Mouse (Mus musculus) forebrain, embryonic 14.5 days (tissue): ENCODE measurements around the gene Grap2. TPM values are rescaled to one million over a fixed set of nuclear protein-coding genes. Genes with fewer than 3 reads are reported as not detected.

Experiments used
- ATAC-seq: fragments of 200-750 bp; cut with Nextera tagmentation; 2 replicates; pipeline ENCODE4 v1.8.0; 2017; ENCODE audit warnings: mild to moderate bottlenecking, moderate library complexity
- DNase-seq: peaks from one replicate; pipeline ENCODE4 v3.0.0-alpha.2; 2015; ENCODE audit warnings: low spot score
- H3K27ac ChIP-seq: fragments of 300-500 bp; sonication (generic); 2 replicates; pipeline ENCODE4 v1.5.1; 2014; ENCODE audit warnings: low read depth, mild to moderate bottlenecking, control low read depth, low read length, moderate library complexity
- H3K27me3 ChIP-seq: fragments of 300-500 bp; sonication (generic); replicated peaks from 2 replicates; pipeline ENCODE4 v1.6.1; 2014; ENCODE audit warnings: low read length, control low read depth, mixed read lengths; ENCODE audit not compliant: control insufficient read depth, insufficient read depth
- H3K36me3 ChIP-seq: fragments of 300-500 bp; sonication (generic); 2 replicates; pipeline ENCODE4 v1.6.1; 2014; ENCODE audit warnings: low read length, control low read depth; ENCODE audit not compliant: control insufficient read depth, insufficient read depth
- H3K4me1 ChIP-seq: fragments of 300-500 bp; sonication (generic); 2 replicates; pipeline ENCODE4 v1.6.1; 2014; ENCODE audit warnings: antibody characterized with exemption, low read length, control low read depth; ENCODE audit not compliant: control insufficient read depth, insufficient read depth
- H3K4me2 ChIP-seq: fragments of 300-500 bp; sonication (generic); 2 replicates; pipeline ENCODE4 v1.6.1; 2014; ENCODE audit warnings: mild to moderate bottlenecking, control low read depth, low read length
- H3K4me3 ChIP-seq: fragments of 300-500 bp; sonication (generic); 2 replicates; pipeline ENCODE4 v1.5.1; 2014; ENCODE audit warnings: low read depth, low read length, control low read depth
- H3K9ac ChIP-seq: fragments of 300-500 bp; sonication (generic); 2 replicates; pipeline ENCODE4 v1.6.1; 2014; ENCODE audit warnings: mild to moderate bottlenecking, low read length, control low read depth, moderate library complexity
- H3K9me3 ChIP-seq: fragments of 300-500 bp; sonication (generic); replicated peaks from 2 replicates; pipeline ENCODE4 v1.6.1; 2016; ENCODE audit warnings: low read length, control low read depth, mixed read lengths; ENCODE audit not compliant: control insufficient read depth
- WGBS: fragments of 180-500 bp; shearing (Covaris S2); extraction: QIAGEN DNeasy Blood & Tissue Kit; methylation state at CpG from one replicate; pipeline ENCODE4 v1.1.7; 2014; 5-methylcytosine and 5-hydroxymethylcytosine counted together
- polyA plus RNA-seq: library from polyadenylated mRNA; unstranded; fragments of >200 nt; fragmentation: Nextera tagmentation; extraction: Ambion mirVana; gene quantifications from 2 replicates; pipeline ENCODE4 v1.2.1, GENCODE M21; 2014

Gene Grap2
- polyA plus RNA-seq, 1 experiment from 2014 or later: 0.24 TPM

DNA sequence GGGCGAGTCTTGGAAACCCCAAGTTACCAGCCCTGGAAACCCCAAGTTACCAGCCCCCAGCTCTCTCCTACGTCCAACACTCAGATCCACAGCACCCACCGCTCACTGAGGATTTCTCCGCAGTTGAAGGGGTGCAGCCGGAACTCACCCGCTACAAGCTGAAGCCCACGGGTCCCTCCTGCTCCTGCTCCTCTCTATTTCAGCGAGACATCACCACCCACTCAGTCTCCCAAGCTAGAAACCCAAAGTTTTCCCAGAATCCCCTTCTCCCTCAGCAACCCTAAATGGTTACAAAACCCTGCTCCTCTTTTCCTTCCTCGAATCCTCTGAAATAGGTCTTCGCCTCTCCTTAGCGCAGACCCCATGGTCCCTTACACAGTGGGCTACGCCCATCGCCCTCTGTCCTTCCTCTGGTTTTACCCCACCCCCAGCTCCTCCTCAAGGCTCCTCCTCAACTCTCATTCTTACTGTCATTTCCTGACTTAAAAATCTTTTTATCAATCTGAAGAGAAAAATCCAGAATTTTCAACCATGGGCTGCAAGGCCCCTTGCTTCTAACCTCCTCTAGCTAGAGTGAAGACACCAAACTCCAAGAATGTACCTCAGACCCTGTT is 60.0 kb downstream of the Grap2 start:
- Histone ChIP-seq H3K27ac (no peak overlapping the region), H3K4me3 (no peak overlapping the region), H3K9ac (no peak overlapping the region), H3K36me3 (no peaks in the 10 kb centered on the region), H3K9me3 (no peaks in the 10 kb centered on the region), H3K27me3 (no peaks in the 10 kb centered on the region), H3K4me1 (no peaks in the 10 kb centered on the region), H3K4me2 (no peak overlapping the region)
- ATAC-seq (no peak), DNase-seq (no peak)
- 93% methylated on average over 13 of the region's 13 CpGs for WGBS

GRCm38 (mm10) chr15:80634391-80635193 is 62.2 kb downstream of the Grap2 start:
- Histone ChIP-seq H3K4me3 (no peak overlapping the region), H3K4me1 (no peaks in the 10 kb centered on the region), H3K27me3 (no peaks in the 10 kb centered on the region), H3K9me3 (no peaks in the 10 kb centered on the region), H3K27ac (no peak overlapping the region), H3K9ac (no peak overlapping the region), H3K4me2 (no peak overlapping the region), H3K36me3 (no peaks in the 10 kb centered on the region)
- DNase-seq (peak; percentile 59), ATAC-seq (no peak)
- whole genome bisulfite sequencing: 66% methylated on average over 11 of the region's 11 CpGs

- no peak overlapping the region for H3K9ac ChIP-seq
- no peak overlapping the region for H3K4me3 ChIP-seq
- no peaks in the 10 kb centered on the region for H3K9me3 ChIP-seq
- no peaks in the 10 kb centered on the region for H3K27me3 ChIP-seq
- H3K4me1 ChIP-seq: no peaks in the 10 kb centered on the region
- no peak overlapping the region for H3K27ac ChIP-seq
- no peak for ATAC-seq
- H3K36me3 ChIP-seq: no peaks in the 10 kb centered on the region
- WGBS: 36% methylated on average over 13 of the region's 13 CpGs
- DNase-seq: peak; percentile 52
- H3K4me2 ChIP-seq: no peak overlapping the region
Observed at GRCm38 (mm10) chr15:80636757-80637372, 64.5 kb downstream of the Grap2 start.

DNA sequence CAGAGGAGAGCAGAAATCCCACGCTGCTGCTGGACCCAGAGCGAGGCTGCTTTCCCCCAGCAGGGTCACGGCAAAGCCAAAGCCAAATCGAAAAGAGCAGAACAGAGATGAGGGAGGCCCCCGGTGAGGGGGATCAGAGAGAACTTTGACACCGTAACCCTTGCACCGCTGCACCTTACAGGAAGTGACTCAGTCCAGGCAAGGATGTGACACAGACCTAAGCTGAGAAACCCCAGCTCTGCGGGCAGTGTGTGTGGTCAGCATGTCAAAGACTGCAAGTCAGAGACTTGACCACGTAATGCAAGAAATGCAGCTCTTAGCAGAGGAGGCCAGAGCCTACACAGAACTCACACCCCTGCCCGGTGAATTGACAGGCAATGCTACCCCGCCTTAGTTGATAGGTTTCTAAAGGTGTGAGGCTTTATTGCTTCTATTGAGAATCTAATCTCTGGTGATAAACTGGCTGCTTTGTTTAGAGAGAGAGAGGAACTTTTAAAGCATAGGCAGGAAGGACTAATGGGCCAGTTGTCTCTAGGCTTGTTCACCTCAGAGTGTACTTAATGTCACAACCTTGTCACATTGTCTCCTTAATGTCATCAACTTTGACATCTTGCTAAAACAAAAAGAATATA is 66.8 kb downstream of the Grap2 start:
- Histone ChIP-seq H3K36me3 (no peaks in the 10 kb centered on the region), H3K4me1 (no peaks in the 10 kb centered on the region), H3K4me2 (no peak overlapping the region), H3K4me3 (no peak overlapping the region), H3K9me3 (no peaks in the 10 kb centered on the region), H3K27me3 (no peaks in the 10 kb centered on the region), H3K9ac (no peak overlapping the region), H3K27ac (no peak overlapping the region)
- ATAC-seq: no peak
- WGBS: 78% methylated on average over 11 of the region's 11 CpGs
- DNase-seq: no peak

- H3K27me3 ChIP-seq: no peaks in the 10 kb centered on the region
- DNase-seq (no peak), ATAC-seq (no peak)
- H3K9me3 ChIP-seq: no peaks in the 10 kb centered on the region
- H3K36me3 ChIP-seq: no peaks in the 10 kb centered on the region
- H3K4me2 ChIP-seq: no peak overlapping the region
- WGBS: 85% methylated on average over 3 of the region's 3 CpGs
- no peak overlapping the region for H3K9ac ChIP-seq
- no peak overlapping the region for H3K4me3 ChIP-seq
- no peaks in the 10 kb centered on the region for H3K4me1 ChIP-seq
- no peak overlapping the region for H3K27ac ChIP-seq
Observed at GRCm38 (mm10) chr15:80639874-80640273, 67.5 kb downstream of the Grap2 start.

GRCm38 (mm10) chr15:80641702-80642435 is 69.5 kb downstream of the Grap2 start:
- H3K36me3 ChIP-seq: no peaks in the 10 kb centered on the region
- no peak overlapping the region for H3K9ac ChIP-seq
- ATAC-seq (no peak), DNase-seq (no peak)
- no peaks in the 10 kb centered on the region for H3K4me1 ChIP-seq
- no peaks in the 10 kb centered on the region for H3K9me3 ChIP-seq
- no peak overlapping the region for H3K4me2 ChIP-seq
- no peaks in the 10 kb centered on the region for H3K27me3 ChIP-seq
- H3K4me3 ChIP-seq: no peak overlapping the region
- WGBS: 87% methylated on average over 2 of the region's 2 CpGs
- no peak overlapping the region for H3K27ac ChIP-seq

DNA sequence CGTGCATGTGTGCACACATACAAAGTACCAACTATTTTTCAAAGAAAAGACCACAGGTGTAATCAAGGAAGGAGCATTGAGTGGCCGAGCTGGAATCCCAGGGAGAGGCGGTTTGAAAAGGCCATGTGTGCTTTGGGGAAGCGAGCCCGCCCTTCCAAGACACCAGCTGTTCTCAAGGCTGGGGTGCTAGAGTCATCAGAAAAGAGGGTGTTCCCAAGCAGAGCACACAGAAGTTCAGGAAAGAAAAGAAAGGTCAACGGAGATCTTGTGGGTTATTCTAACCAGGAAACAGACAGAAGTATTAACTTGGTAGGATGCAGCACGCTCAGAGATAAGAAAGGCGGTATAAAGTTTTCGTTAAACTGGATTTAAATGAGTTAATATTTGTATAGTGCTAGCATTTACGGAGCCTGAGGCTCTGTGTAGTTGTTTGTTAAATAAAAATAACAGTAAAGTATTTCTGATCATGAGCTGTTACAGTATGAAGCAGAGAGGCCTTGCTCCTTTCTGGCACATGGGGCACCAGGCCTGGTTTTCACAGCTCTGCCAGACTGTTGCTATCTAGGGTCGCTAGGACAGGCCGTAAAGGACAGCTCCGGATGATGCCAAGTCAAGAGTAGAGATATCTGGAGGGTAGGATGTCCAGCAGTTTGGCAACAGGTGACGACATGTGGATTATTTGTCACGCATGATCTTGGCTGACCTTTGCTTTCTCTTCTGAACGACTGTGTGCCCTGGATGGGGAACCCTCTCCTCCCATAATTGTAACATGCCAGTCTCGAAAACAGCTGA is 72.8 kb downstream of the Grap2 start:
- 86% methylated on average over 17 of the region's 17 CpGs for WGBS
- no peak overlapping the region for H3K4me2 ChIP-seq
- DNase-seq: no peak
- no peaks in the 10 kb centered on the region for H3K27me3 ChIP-seq
- no peak for ATAC-seq
- no peaks in the 10 kb centered on the region for H3K4me1 ChIP-seq
- no peak overlapping the region for H3K9ac ChIP-seq
- no peaks in the 10 kb centered on the region for H3K36me3 ChIP-seq
- no peak overlapping the region for H3K4me3 ChIP-seq
- no peak overlapping the region for H3K27ac ChIP-seq
- no peaks in the 10 kb centered on the region for H3K9me3 ChIP-seq

DNA sequence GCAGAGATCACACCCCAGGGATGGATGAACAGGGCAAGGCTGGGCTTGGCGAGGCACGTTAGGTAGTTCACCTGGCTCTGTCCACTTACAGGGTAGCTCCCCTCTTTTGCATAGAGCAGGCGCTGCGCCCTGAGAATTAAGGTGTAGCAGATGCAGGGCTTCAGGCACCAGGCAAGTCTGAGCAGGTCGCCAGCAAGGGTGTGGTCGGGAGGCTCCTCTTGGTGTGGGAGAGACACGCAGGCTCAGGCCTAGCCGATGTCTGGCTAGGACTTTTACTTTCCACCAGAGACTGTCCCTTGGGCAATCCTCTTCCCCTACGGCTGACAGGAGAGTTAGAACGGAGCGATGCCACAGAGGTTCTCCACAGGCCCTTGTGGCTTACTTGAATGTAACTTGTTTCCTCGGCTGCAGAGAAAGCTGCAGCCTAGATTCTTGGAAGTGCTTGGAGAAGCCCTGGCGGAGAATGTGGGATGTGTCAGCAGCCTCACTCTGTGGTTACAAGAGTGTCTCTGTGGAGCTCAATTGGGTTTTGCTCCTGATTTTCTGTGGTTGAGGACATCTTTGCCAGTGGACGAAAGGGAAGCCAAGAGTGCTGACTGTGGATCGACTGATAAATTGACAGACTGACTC is 76.7 kb downstream of the Grap2 start:
- 79% methylated on average over 15 of the region's 15 CpGs for WGBS
- no peaks in the 10 kb centered on the region for H3K27me3 ChIP-seq
- no peak overlapping the region for H3K4me2 ChIP-seq
- DNase-seq (no peak), ATAC-seq (no peak)
- H3K36me3 ChIP-seq: no peaks in the 10 kb centered on the region
- H3K9ac ChIP-seq: no peak overlapping the region
- no peaks in the 10 kb centered on the region for H3K4me1 ChIP-seq
- H3K4me3 ChIP-seq: no peak overlapping the region
- no peaks in the 10 kb centered on the region for H3K9me3 ChIP-seq
- H3K27ac ChIP-seq: no peak overlapping the region
